In the genomic region with DNA sequence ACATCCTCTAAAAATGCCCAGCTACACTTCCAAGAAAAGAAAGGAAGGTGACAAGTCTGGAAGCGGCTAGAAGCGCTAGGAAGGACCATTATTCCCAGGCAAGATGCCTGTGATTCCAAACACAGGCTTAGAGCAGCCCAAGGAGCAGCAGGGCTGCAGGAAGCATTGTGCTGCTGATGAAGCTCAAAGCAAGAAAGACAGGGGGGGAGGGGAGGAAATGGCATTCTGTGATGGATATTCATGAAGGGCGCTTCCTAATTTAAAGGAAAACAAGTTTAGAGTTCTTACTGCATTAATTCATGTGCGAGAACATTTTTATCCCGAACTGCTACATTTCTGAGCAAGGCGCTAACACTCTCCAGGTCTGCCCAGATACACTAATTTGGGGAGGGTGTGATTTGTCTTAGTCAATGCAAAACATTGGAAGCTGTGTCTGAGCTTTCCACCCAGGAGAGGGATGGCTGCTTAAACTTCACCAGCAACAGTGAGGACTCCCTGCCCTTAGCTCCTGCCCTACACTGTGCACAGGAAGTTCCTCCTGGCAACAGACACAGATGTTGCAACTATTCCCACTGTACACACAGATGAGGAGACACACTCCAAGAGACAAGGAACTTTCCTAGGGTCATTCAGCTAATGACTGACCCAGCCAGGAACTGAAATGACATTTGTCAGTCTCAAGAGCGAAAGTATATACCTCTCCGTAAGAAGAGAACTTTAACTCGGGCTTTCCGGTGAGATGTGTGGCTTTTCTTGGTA, we compare ENCODE assay signal across 19 mouse cellular contexts. TPM values are rescaled to one million over a fixed set of nuclear protein-coding genes. Genes with fewer than 3 reads are reported as not detected.
DNase-seq lines count a peak whose midpoint lies in the region; ATAC-seq lines count a peak whose summit lies in the region.
"Had no signal": no experiment of that assay in that cellular context is flagged by ENCODE, and none has a peak within 500 bp of the region (broad histone marks: within the 10 kb centered on the region; RNA-seq: fewer than 3 reads in every experiment).

No protein-coding gene starts in this region.

- H3K9me3 ChIP-seq in hindbrain, embryonic 12.5 days (replicated peaks): no peaks in the 10 kb centered on the region
- H3K9me3 ChIP-seq in hindbrain, embryonic 16.5 days (ENCODE audit: control insufficient read depth, low read length): no peaks in the 10 kb centered on the region
- no peaks in the 10 kb centered on the region for H3K9me3 ChIP-seq in neural tube, embryonic 13.5 days
- H3K9me3 ChIP-seq in neural tube, embryonic 15.5 days (replicated peaks): no peaks in the 10 kb centered on the region
- no peaks in the 10 kb centered on the region for H3K9me3 ChIP-seq in heart, embryonic 11.5 days (replicated peaks; ENCODE audit: control insufficient read depth, low read length)
- H3K9me3 ChIP-seq: embryonic facial prominence, embryonic 13.5 days; hindbrain, embryonic 10.5 days; intestine, embryonic 15.5 days; limb, embryonic 10.5 days; stomach, embryonic 15.5 days had no signal

- WGBS in hindbrain, embryonic 12.5 days: 55% methylated on average over 10 of the region's 10 CpGs
- 53% methylated on average over 10 of the region's 10 CpGs for WGBS in hindbrain, embryonic 16.5 days
- 67% methylated on average over 10 of the region's 10 CpGs for WGBS in neural tube, embryonic 13.5 days
- WGBS in neural tube, embryonic 15.5 days: 72% methylated on average over 10 of the region's 10 CpGs
- 76% methylated on average over 10 of the region's 10 CpGs for WGBS in heart, embryonic 11.5 days (ENCODE audit: insufficient replicate concordance)

- no peak for ATAC-seq in hindbrain, embryonic 12.5 days (ENCODE audit: low FRiP score)
- ATAC-seq in hindbrain, embryonic 16.5 days: no peak
- no peak for ATAC-seq in neural tube, embryonic 13.5 days (ENCODE audit: low read depth)
- ATAC-seq in neural tube, embryonic 15.5 days (ENCODE audit: low FRiP score): no peak
- peak; percentile 46 for ATAC-seq in granulocyte monocyte progenitor cell, adult 5-6 weeks (replicated peaks; ENCODE audit: poor library complexity, severe bottlenecking)
- ATAC-seq in heart, embryonic 11.5 days (replicated peaks; ENCODE audit: insufficient number of reproducible peaks, low FRiP score, low TSS enrichment): no peak
- ATAC-seq: intestine, embryonic 15.5 days; midbrain, embryonic 16.5 days had no signal

- peaks cover 26% of the 10 kb centered on the region for H3K4me1 ChIP-seq in hindbrain, embryonic 12.5 days
- H3K4me1 ChIP-seq in hindbrain, embryonic 16.5 days (ENCODE audit: control insufficient read depth, insufficient read depth, low read depth, low read length): peaks cover 20% of the 10 kb centered on the region
- peaks cover 34% of the 10 kb centered on the region for H3K4me1 ChIP-seq in neural tube, embryonic 13.5 days (replicated peaks)
- peaks cover 37% of the 10 kb centered on the region for H3K4me1 ChIP-seq in neural tube, embryonic 15.5 days
- H3K4me1 ChIP-seq in heart, embryonic 11.5 days (ENCODE audit: control insufficient read depth, insufficient read depth, low read length): peaks cover 15% of the 10 kb centered on the region

- H3K27me3 ChIP-seq in hindbrain, embryonic 12.5 days: no peaks in the 10 kb centered on the region
- H3K27me3 ChIP-seq in hindbrain, embryonic 16.5 days (replicated peaks; ENCODE audit: control insufficient read depth, insufficient read depth, low read length): no peaks in the 10 kb centered on the region
- no peaks in the 10 kb centered on the region for H3K27me3 ChIP-seq in neural tube, embryonic 13.5 days
- H3K27me3 ChIP-seq in neural tube, embryonic 15.5 days (replicated peaks): no peaks in the 10 kb centered on the region
- H3K27me3 ChIP-seq in heart, embryonic 11.5 days (ENCODE audit: control insufficient read depth, insufficient read depth, low read length): no peaks in the 10 kb centered on the region
- H3K27me3 ChIP-seq: embryonic facial prominence, embryonic 13.5 days; intestine, embryonic 15.5 days; stomach, embryonic 15.5 days had no signal

- H3K36me3 ChIP-seq in hindbrain, embryonic 12.5 days: peaks cover 27% of the 10 kb centered on the region
- peaks cover 2% of the 10 kb centered on the region; the same call in 1 of the 2 replicates for H3K36me3 ChIP-seq in hindbrain, embryonic 16.5 days (ENCODE audit: control insufficient read depth, insufficient read depth, low read length)
- H3K36me3 ChIP-seq in neural tube, embryonic 13.5 days: peaks cover 29% of the 10 kb centered on the region
- H3K36me3 ChIP-seq in neural tube, embryonic 15.5 days: peaks cover 15% of the 10 kb centered on the region
- peaks cover 3% of the 10 kb centered on the region; the same call in 1 of the 2 replicates for H3K36me3 ChIP-seq in heart, embryonic 11.5 days (ENCODE audit: control insufficient read depth, insufficient read depth, low read length)
- H3K36me3 ChIP-seq: intestine, embryonic 15.5 days had no signal

- no peak overlapping the region for H3K4me3 ChIP-seq in hindbrain, embryonic 12.5 days
- H3K4me3 ChIP-seq in hindbrain, embryonic 16.5 days (ENCODE audit: low read length): no peak overlapping the region
- H3K4me3 ChIP-seq in neural tube, embryonic 13.5 days: no peak overlapping the region
- no peak overlapping the region for H3K4me3 ChIP-seq in neural tube, embryonic 15.5 days (replicated peaks)
- no peak overlapping the region for H3K4me3 ChIP-seq in heart, embryonic 11.5 days (ENCODE audit: low read depth, low read length)
- H3K4me3 ChIP-seq: embryonic facial prominence, embryonic 13.5 days; heart, adult 2 months; hindbrain, embryonic 10.5 days; intestine, embryonic 15.5 days; limb, embryonic 10.5 days; stomach, embryonic 15.5 days had no signal

- H3K9ac ChIP-seq in hindbrain, embryonic 12.5 days: peak overlapping the region; percentile 13; the same call in 1 of the 2 replicates
- H3K9ac ChIP-seq in hindbrain, embryonic 16.5 days (ENCODE audit: low read depth, low read length): no peak overlapping the region
- H3K9ac ChIP-seq in neural tube, embryonic 13.5 days: 0 out of 2 replicates have a peak overlapping the region, but pooled peaks have one; percentile 5
- no peak overlapping the region for H3K9ac ChIP-seq in neural tube, embryonic 15.5 days (replicated peaks)
- H3K9ac ChIP-seq in heart, embryonic 11.5 days (ENCODE audit: low read depth, low read length): no peak overlapping the region
- H3K9ac ChIP-seq: embryonic facial prominence, embryonic 13.5 days; intestine, embryonic 15.5 days; liver, embryonic 14.5 days; stomach, embryonic 15.5 days had no signal

- no peak overlapping the region for H3K4me2 ChIP-seq in hindbrain, embryonic 12.5 days (replicated peaks)
- no peak overlapping the region for H3K4me2 ChIP-seq in hindbrain, embryonic 16.5 days (ENCODE audit: low read length)
- H3K4me2 ChIP-seq in neural tube, embryonic 13.5 days: no peak overlapping the region
- no peak overlapping the region for H3K4me2 ChIP-seq in neural tube, embryonic 15.5 days
- H3K4me2 ChIP-seq in heart, embryonic 11.5 days: no peak overlapping the region
- H3K4me2 ChIP-seq: embryonic facial prominence, embryonic 13.5 days; intestine, embryonic 15.5 days; stomach, embryonic 15.5 days had no signal

- DNase-seq in adrenal gland, adult (ENCODE audit: inconsistent age in 2 of 2, low spot score in 1 of 2): no peak
- DNase-seq: cerebellum, adult 9-11 months; right cerebral cortex, adult 18-20 months; thymus, adult 2 months had no signal

- no peak overlapping the region for H3K27ac ChIP-seq in hindbrain, embryonic 12.5 days
- H3K27ac ChIP-seq in hindbrain, embryonic 16.5 days (ENCODE audit: low read depth, low read length): no peak overlapping the region
- H3K27ac ChIP-seq in neural tube, embryonic 13.5 days (replicated peaks): no peak overlapping the region
- H3K27ac ChIP-seq in neural tube, embryonic 15.5 days (replicated peaks): no peak overlapping the region
- no peak overlapping the region for H3K27ac ChIP-seq in heart, embryonic 11.5 days (ENCODE audit: low read depth, low read length)
- H3K27ac ChIP-seq: embryonic facial prominence, embryonic 13.5 days; heart, adult 2 months; hindbrain, embryonic 10.5 days; intestine, embryonic 15.5 days; kidney, postnatal 0 days; limb, embryonic 10.5 days; liver, embryonic 14.5 days; stomach, embryonic 15.5 days had no signal

RNA-seq across cellular contexts. Expression of a gene that starts 4.3 kb away (rescaled TPM):
- polyA plus RNA-seq in hindbrain, embryonic 12.5 days (2016; fragmentation: Nextera tagmentation; extraction: Ambion mirVana): 10.0 and 12.0 TPM in 2 replicates
- polyA plus RNA-seq in hindbrain, embryonic 16.5 days (2015; fragmentation: Nextera tagmentation; extraction: Ambion mirVana): 5.3 and 7.8 TPM in 2 replicates
- 7.3 and 8.7 TPM in 2 replicates for polyA plus RNA-seq in neural tube, embryonic 13.5 days (2015; fragmentation: Nextera tagmentation; extraction: Ambion mirVana)
- polyA plus RNA-seq in neural tube, embryonic 15.5 days (2015; fragmentation: Nextera tagmentation; extraction: Ambion mirVana): 6.8 and 7.0 TPM in 2 replicates
- 23.7 and 32.0 TPM in 2 replicates for total RNA-seq in granulocyte monocyte progenitor cell, adult 5-6 weeks (2014; fragmentation: Nextera tagmentation)
- total RNA-seq in granulocyte monocyte progenitor cell, adult 5-6 weeks (2017): 8.6 and 20.6 TPM in 2 replicates
- 4.2 and 6.4 TPM in 2 replicates for polyA plus RNA-seq in heart, embryonic 11.5 days (2014; fragmentation: Nextera tagmentation; extraction: Ambion mirVana)

RNA-seq across cellular contexts. Expression of a gene that starts 41.5 kb away (rescaled TPM):
- 26.5 and 27.3 TPM in 2 replicates for polyA plus RNA-seq in hindbrain, embryonic 12.5 days (2016; fragmentation: Nextera tagmentation; extraction: Ambion mirVana)
- 20.7 and 21.7 TPM in 2 replicates for polyA plus RNA-seq in hindbrain, embryonic 16.5 days (2015; fragmentation: Nextera tagmentation; extraction: Ambion mirVana)
- polyA plus RNA-seq in neural tube, embryonic 13.5 days (2015; fragmentation: Nextera tagmentation; extraction: Ambion mirVana): 23.6 and 24.3 TPM in 2 replicates
- 20.4 and 21.9 TPM in 2 replicates for polyA plus RNA-seq in neural tube, embryonic 15.5 days (2015; fragmentation: Nextera tagmentation; extraction: Ambion mirVana)
- total RNA-seq in granulocyte monocyte progenitor cell, adult 5-6 weeks (2014; fragmentation: Nextera tagmentation): 8.5 and 9.9 TPM in 2 replicates
- 10.4 and 10.7 TPM in 2 replicates for total RNA-seq in granulocyte monocyte progenitor cell, adult 5-6 weeks (2017)
- polyA plus RNA-seq in heart, embryonic 11.5 days (2014; fragmentation: Nextera tagmentation; extraction: Ambion mirVana): 12.8 and 16.8 TPM in 2 replicates

RNA-seq across cellular contexts. Expression of a gene that starts 55.5 kb away (rescaled TPM):
- polyA plus RNA-seq in hindbrain, embryonic 12.5 days (2016; fragmentation: Nextera tagmentation; extraction: Ambion mirVana): 29.0 and 30.1 TPM in 2 replicates
- polyA plus RNA-seq in hindbrain, embryonic 16.5 days (2015; fragmentation: Nextera tagmentation; extraction: Ambion mirVana): 32.0 and 44.4 TPM in 2 replicates
- 33.2 and 36.9 TPM in 2 replicates for polyA plus RNA-seq in neural tube, embryonic 13.5 days (2015; fragmentation: Nextera tagmentation; extraction: Ambion mirVana)
- polyA plus RNA-seq in neural tube, embryonic 15.5 days (2015; fragmentation: Nextera tagmentation; extraction: Ambion mirVana): 31.6 and 34.9 TPM in 2 replicates
- total RNA-seq in granulocyte monocyte progenitor cell, adult 5-6 weeks (2014; fragmentation: Nextera tagmentation): 3.5 and 3.7 TPM in 2 replicates
- total RNA-seq in granulocyte monocyte progenitor cell, adult 5-6 weeks (2017): 0.15 and 0.60 TPM in 2 replicates
- 6.5 and 6.6 TPM in 2 replicates for polyA plus RNA-seq in heart, embryonic 11.5 days (2014; fragmentation: Nextera tagmentation; extraction: Ambion mirVana)

Comparison
In these comparisons a context has a peak if more than half of its experiments do, and no peak if none do; other contexts are left out.
1. H3K9ac ChIP-seq: peak in hindbrain, embryonic 12.5 days (single experiment) and neural tube, embryonic 13.5 days (single experiment); none in hindbrain, embryonic 16.5 days (single experiment), neural tube, embryonic 15.5 days (single experiment) and heart, embryonic 11.5 days (single experiment).